Mouse (Mus musculus) myocyte (in vitro differentiated cells): ENCODE measurements around the gene Sap30l.

Experiments used
- CEBPB ChIP-seq: IDR thresholded peaks from 2 replicates; pipeline ENCODE4 v1.6.1; 2011; ENCODE audit warnings: mild to moderate bottlenecking, moderate library complexity; ENCODE audit not compliant: poor library complexity, insufficient read depth, severe bottlenecking
- E2F4 ChIP-seq: IDR thresholded peaks from one replicate; pipeline ENCODE4 v1.6.1; 2011; ENCODE audit warnings: mild to moderate bottlenecking, control low read depth, moderate library complexity; ENCODE audit not compliant: insufficient read depth
- MAX ChIP-seq: IDR thresholded peaks from one replicate; pipeline ENCODE4 v1.6.1; 2011; ENCODE audit warnings: low read depth, mild to moderate bottlenecking, control low read depth
- MYOD1 ChIP-seq, 3 experiments: IDR thresholded peaks; one replicate each; pipeline ENCODE4 v1.6.1; 2011; ENCODE audit warnings: control low read depth in 2 of 3, low read depth in 2 of 3, mild to moderate bottlenecking in 2 of 3, moderate library complexity in 1 of 3; ENCODE audit not compliant: insufficient read length in 2 of 3, control insufficient read depth in 1 of 3
- MYOG ChIP-seq, 3 experiments: IDR thresholded peaks; one replicate each; pipeline ENCODE4 v1.6.1; 2011; ENCODE audit warnings: control low read depth in 2 of 3, low read depth in 2 of 3, mild to moderate bottlenecking in 2 of 3; ENCODE audit not compliant: insufficient read length in 2 of 3, control insufficient read depth in 1 of 3, insufficient read depth in 1 of 3
- POLR2A ChIP-seq: IDR thresholded peaks from one replicate; pipeline ENCODE4 v1.6.1; 2011; ENCODE audit warnings: low read depth, mild to moderate bottlenecking, control low read depth, moderate library complexity; ENCODE audit not compliant: insufficient read length
- POLR2AphosphoS2 ChIP-seq: IDR thresholded peaks from one replicate; pipeline ENCODE4 v1.6.1; 2011; ENCODE audit warnings: low read depth, control low read depth; ENCODE audit not compliant: insufficient read length
- REST ChIP-seq: IDR thresholded peaks from one replicate; pipeline ENCODE4 v1.6.1; 2011; ENCODE audit warnings: mild to moderate bottlenecking, control low read depth, moderate library complexity; ENCODE audit not compliant: insufficient read depth, insufficient read length
- SRF ChIP-seq: IDR thresholded peaks from one replicate; pipeline ENCODE4 v1.6.1; 2011; ENCODE audit warnings: low read depth; ENCODE audit not compliant: control insufficient read depth, insufficient read length
- TCF12 ChIP-seq: IDR thresholded peaks from one replicate; pipeline ENCODE4 v1.6.1; 2011; ENCODE audit warnings: mild to moderate bottlenecking, control low read depth; ENCODE audit not compliant: poor library complexity, insufficient read depth, severe bottlenecking
- TCF3 ChIP-seq: IDR thresholded peaks from one replicate; pipeline ENCODE4 v1.6.1; 2011; ENCODE audit warnings: low read depth, control low read depth; ENCODE audit not compliant: insufficient read length
- USF1 ChIP-seq: IDR thresholded peaks from one replicate; pipeline ENCODE4 v1.6.1; 2011; ENCODE audit warnings: low read depth, mild to moderate bottlenecking, control low read depth, moderate library complexity

- TF ChIP-seq E2F4 (no peak), POLR2A (no peak), USF1 (no peak), TCF12 (no peak), TCF3 (no peak), MYOG (IDR thresholded peaks at IDR 0.05; ENCODE audit: control insufficient read depth in 1 of 3, insufficient read depth in 1 of 3, insufficient read length in 2 of 3, low read depth in 2 of 3) (no peak), MAX (no peak), CEBPB (no peak), MYOD1 (IDR thresholded peaks at IDR 0.05; ENCODE audit: control insufficient read depth in 1 of 3, insufficient read length in 2 of 3, low read depth in 2 of 3) (no peak), POLR2AphosphoS2 (no peak), REST (no peak), SRF (no peak)
These were observed 10.4 kb upstream of the Sap30l start for GRCm38 (mm10) chr11:57790866-57791535.
